Mouse (Mus musculus) adrenal gland, adult 8-10 months (tissue): ENCODE measurements around the gene Necab2. TPM values are rescaled to one million over a fixed set of nuclear protein-coding genes. Genes with fewer than 3 reads are reported as not detected.

ENCODE experiments used
- total RNA-seq, 4 experiments: library from RNA; stranded (reverse); gene quantifications; 2 replicates each; pipeline ENCODE4 v1.2.4; 2022

The Necab2 gene
- total RNA-seq, 4 experiments from 2014 or later, result 9.9 to 13.7 (median 11.9) TPM

Other genes starting within 250 kb of the Necab2 start
- gene Hsbp1, start 102.2 kb upstream of the Necab2 start, total RNA-seq, result 100 to 1,000 TPM; 183 to 208 (median 201) TPM
- gene Mlycd, start 51.8 kb upstream of the Necab2 start, total RNA-seq, result 10 to 100 TPM; 46.6 to 60.5 (median 54.6) TPM
- 100 to 1,000 TPM in 3 of 4 experiments, 10 to 100 TPM in 1; 77.7 to 149 (median 123) TPM for gene Osgin1, start 12.6 kb upstream of the Necab2 start, total RNA-seq
- gene Slc38a8, start 55.0 kb downstream of the Necab2 start, total RNA-seq, result under 1 TPM in 2 of 4 experiments, not detected in 2; 0.13 to 0.17 TPM
- gene Mbtps1, start 112.0 kb downstream of the Necab2 start, total RNA-seq, result 100 to 1,000 TPM; 107 to 141 (median 126) TPM
- 10 to 100 TPM; 35.6 to 81.1 (median 56.8) TPM for gene Hsdl1, start 128.5 kb downstream of the Necab2 start, total RNA-seq
- not detected for gene Dnaaf1, start 128.5 kb downstream of the Necab2 start, total RNA-seq
- 10 to 100 TPM; 13.1 to 16.3 (median 15.3) TPM for gene Taf1c, start 158.5 kb downstream of the Necab2 start, total RNA-seq
- gene Adad2, start 166.0 kb downstream of the Necab2 start, total RNA-seq, result not detected
- gene Kcng4, start 189.0 kb downstream of the Necab2 start, total RNA-seq, result 1 to 10 TPM in 2 of 4 experiments, under 1 TPM in 2; 0.58 to 1.5 (median 1.2) TPM
- gene Wfdc1, start 219.6 kb downstream of the Necab2 start, total RNA-seq, result 10 to 100 TPM in 3 of 4 experiments, 1 to 10 TPM in 1; 9.0 to 14.0 (median 12.8) TPM